Mouse (Mus musculus) kidney, embryonic 16.5 days (tissue): ENCODE data around the gene Ppp3ca. TPM values are rescaled to one million over a fixed set of nuclear protein-coding genes. Genes with fewer than 3 reads are reported as not detected.

Experiments used
- ATAC-seq: fragments of 200-750 bp; cut with Nextera tagmentation; 2 replicates; pipeline ENCODE4 v1.8.0; 2017; ENCODE audit warnings: moderate TSS enrichment; ENCODE audit not compliant: low FRiP score, low TSS enrichment
- H3K27ac ChIP-seq: fragments of 300-500 bp; sonication (generic); 2 replicates; pipeline ENCODE4 v1.5.1; 2014; ENCODE audit warnings: low read length
- H3K27me3 ChIP-seq: fragments of 300-500 bp; sonication (generic); 2 replicates; pipeline ENCODE4 v1.6.1; 2014; ENCODE audit warnings: low read length, control low read depth, mixed read lengths; ENCODE audit not compliant: insufficient read depth
- H3K36me3 ChIP-seq: fragments of 300-500 bp; sonication (generic); 2 replicates; pipeline ENCODE4 v1.6.1; 2014; ENCODE audit warnings: low read length, control low read depth, mixed read lengths; ENCODE audit not compliant: insufficient read depth
- H3K4me1 ChIP-seq: fragments of 300-500 bp; sonication (generic); 2 replicates; pipeline ENCODE4 v1.6.1; 2014; ENCODE audit warnings: low read length, control low read depth, mixed read lengths; ENCODE audit not compliant: insufficient read depth
- H3K4me2 ChIP-seq: fragments of 300-500 bp; sonication (generic); replicated peaks from 2 replicates; pipeline ENCODE4 v1.6.1; 2014; ENCODE audit warnings: low read depth, low read length
- H3K4me3 ChIP-seq: fragments of 300-500 bp; sonication (generic); 2 replicates; pipeline ENCODE4 v1.5.1; 2014; ENCODE audit warnings: mild to moderate bottlenecking, low read length
- H3K9ac ChIP-seq: fragments of 300-500 bp; sonication (generic); replicated peaks from 2 replicates; pipeline ENCODE4 v1.6.1; 2014; ENCODE audit warnings: low read length
- H3K9me3 ChIP-seq: fragments of 300-500 bp; sonication (generic); 2 replicates; pipeline ENCODE4 v1.6.1; 2016; ENCODE audit warnings: low read length, control low read depth
- WGBS: fragments of 180-500 bp; shearing (Covaris S2); extraction: QIAGEN DNeasy Blood & Tissue Kit; methylation state at CpG from one replicate; pipeline ENCODE4 v1.1.7; 2014; 5-methylcytosine and 5-hydroxymethylcytosine counted together
- polyA plus RNA-seq: library from polyadenylated mRNA; unstranded; fragments of >200 nt; fragmentation: Nextera tagmentation; extraction: Ambion mirVana; gene quantifications from 2 replicates; pipeline ENCODE4 v1.2.1, GENCODE M21; 2015

Ppp3ca gene
- polyA plus RNA-seq, 1 experiment from 2014 or later = 50.7 TPM

DNA sequence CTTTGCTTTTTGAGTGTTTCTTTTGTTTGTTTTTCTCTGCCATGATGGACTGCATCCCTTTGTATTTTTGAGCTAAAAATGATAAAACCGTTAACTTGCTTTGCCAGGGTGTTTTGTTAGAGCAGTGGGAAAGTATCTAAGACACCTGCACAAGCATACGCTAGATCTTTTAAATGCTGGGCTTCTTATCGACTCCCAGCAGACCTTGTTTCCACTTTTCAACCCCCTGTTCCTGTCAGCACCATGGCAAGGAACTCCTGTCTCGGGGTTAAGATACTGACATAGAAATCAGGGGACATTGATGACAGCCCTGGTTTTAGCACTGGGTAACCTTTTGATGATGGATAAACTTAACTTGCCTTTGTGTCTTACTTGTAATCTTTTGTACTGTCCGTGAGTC is 121.5 kb downstream of the Ppp3ca start:
- H3K27ac ChIP-seq = no peak overlapping the region

GRCm38 (mm10) chr3:136791946-136792345 is 122.0 kb downstream of the Ppp3ca start:
- Histone ChIP-seq H3K4me3 (no peak overlapping the region), H3K36me3 (no peaks in the 10 kb centered on the region), H3K27me3 (no peaks in the 10 kb centered on the region), H3K4me2 (no peak overlapping the region), H3K9ac (no peak overlapping the region), H3K27ac (no peak overlapping the region), H3K9me3 (no peaks in the 10 kb centered on the region), H3K4me1 (peaks cover 11% of the 10 kb centered on the region; the same call in 1 of the 2 replicates)
- ATAC-seq = no peak
- 95% methylated on average over 2 of the region's 2 CpGs for WGBS

More for the DNA sequence above, 121.5 kb downstream of the Ppp3ca start:
- no peak overlapping the region for H3K4me2 ChIP-seq
- H3K9me3 ChIP-seq = no peaks in the 10 kb centered on the region
- H3K9ac ChIP-seq = no peak overlapping the region
- peaks cover 11% of the 10 kb centered on the region; the same call in 1 of the 2 replicates for H3K4me1 ChIP-seq
- no peaks in the 10 kb centered on the region for H3K27me3 ChIP-seq
- WGBS = 82% methylated on average over 5 of the region's 5 CpGs
- H3K4me3 ChIP-seq = no peak overlapping the region
- ATAC-seq = no peak
- H3K36me3 ChIP-seq = no peaks in the 10 kb centered on the region

DNA sequence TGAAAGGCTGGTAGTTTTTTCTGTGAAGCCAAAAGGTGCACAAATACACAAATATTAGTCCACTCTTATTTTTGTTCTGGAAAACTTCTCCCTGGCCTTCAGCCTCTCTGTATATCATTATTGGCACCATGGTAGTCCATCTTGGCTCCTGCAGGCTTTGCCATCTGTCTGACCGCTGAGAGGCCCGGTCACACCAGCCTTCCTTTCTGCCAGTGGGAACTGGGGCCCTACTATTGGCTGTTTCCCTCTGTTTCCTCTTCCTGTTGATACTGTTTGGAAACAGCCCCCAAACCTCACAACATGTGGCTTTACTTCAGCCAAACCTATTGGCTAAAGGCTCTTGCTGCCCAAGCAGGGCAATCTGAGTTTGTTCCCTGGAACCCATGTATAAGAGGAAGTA is 123.5 kb downstream of the Ppp3ca start:
- Histone ChIP-seq H3K36me3 (peaks cover 5% of the 10 kb centered on the region; the same call in 1 of the 2 replicates), H3K4me2 (no peak overlapping the region), H3K9me3 (no peaks in the 10 kb centered on the region), H3K9ac (no peak overlapping the region), H3K4me1 (peaks cover 11% of the 10 kb centered on the region; the same call in 1 of the 2 replicates), H3K27me3 (no peaks in the 10 kb centered on the region), H3K27ac (no peak overlapping the region), H3K4me3 (no peak overlapping the region)
- ATAC-seq = no peak
- 87% methylated on average over 2 of the region's 2 CpGs for WGBS

DNA sequence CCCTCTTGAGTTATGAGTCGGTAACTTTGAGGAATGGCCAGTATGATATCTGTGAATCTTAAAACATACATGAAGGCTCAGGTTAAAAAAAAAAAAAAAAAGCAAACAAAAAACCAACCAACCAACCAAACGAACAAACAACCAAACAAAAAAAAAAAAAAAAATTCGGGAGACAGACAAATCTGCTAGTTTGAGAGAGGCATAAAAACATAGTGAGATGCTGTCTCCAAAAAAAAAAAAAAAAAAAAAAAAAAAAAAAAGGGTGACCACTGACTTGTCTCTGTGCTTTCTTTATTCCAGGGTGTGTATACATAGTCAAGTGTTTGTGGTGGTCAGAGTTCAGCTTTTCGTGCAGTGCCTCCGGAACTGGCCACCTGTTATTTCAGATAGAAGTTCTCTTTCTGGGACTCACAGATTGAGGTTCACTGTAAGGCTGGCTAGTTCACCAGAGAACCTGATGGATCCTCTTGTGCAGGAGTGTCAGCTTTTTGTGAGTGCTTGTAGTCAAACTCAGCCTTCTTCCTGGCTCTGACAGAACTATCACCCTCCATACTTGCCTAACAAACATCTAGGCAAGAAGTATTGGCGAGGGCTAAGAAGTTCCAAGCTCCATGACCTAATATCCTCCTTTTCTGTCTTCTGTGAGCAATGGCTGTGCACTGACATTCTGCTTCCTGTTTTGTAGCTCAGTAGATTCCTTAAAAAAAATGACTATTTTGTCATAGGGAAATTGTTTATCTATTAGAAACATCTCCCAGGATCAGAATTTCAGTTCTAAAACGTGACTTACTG is 124.7 kb downstream of the Ppp3ca start:
- H3K4me2 ChIP-seq = no peak overlapping the region
- no peaks in the 10 kb centered on the region for H3K27me3 ChIP-seq
- H3K27ac ChIP-seq = no peak overlapping the region
- no peak overlapping the region for H3K9ac ChIP-seq
- no peak for ATAC-seq
- H3K9me3 ChIP-seq = no peaks in the 10 kb centered on the region
- peaks cover 5% of the 10 kb centered on the region; the same call in 1 of the 2 replicates for H3K36me3 ChIP-seq
- peaks cover 5% of the 10 kb centered on the region; the same call in 1 of the 2 replicates for H3K4me1 ChIP-seq
- no peak overlapping the region for H3K4me3 ChIP-seq
- 78% methylated on average over 7 of the region's 7 CpGs for WGBS

DNA sequence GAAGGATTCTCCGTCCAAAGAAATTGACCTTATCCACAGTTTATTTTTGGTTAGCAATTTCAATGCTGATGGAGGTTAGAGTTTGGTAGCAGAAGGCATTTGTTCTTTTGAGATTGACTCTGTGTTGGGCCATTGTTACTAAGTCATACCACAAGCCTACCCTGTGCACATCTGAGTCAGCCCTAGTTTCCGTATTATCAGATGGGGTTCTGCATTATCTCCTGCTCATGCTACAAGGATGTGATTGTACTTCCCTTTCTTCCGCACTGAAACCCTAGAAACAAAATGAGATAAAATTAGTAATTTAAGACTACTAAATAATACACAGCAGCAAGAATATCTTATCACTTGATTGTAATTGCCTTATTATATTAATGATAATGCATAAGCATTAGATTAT is 129.0 kb downstream of the Ppp3ca start:
- no peak for ATAC-seq
- Histone ChIP-seq H3K36me3 (peaks cover 9% of the 10 kb centered on the region; the same call in 1 of the 2 replicates), H3K27me3 (no peaks in the 10 kb centered on the region), H3K4me1 (no peaks in the 10 kb centered on the region), H3K27ac (no peak overlapping the region), H3K9ac (no peak overlapping the region), H3K9me3 (no peaks in the 10 kb centered on the region), H3K4me2 (no peak overlapping the region), H3K4me3 (no peak overlapping the region)
- 92% methylated on average over 3 of the region's 3 CpGs for WGBS

- Histone ChIP-seq H3K9ac (no peak overlapping the region), H3K27me3 (no peaks in the 10 kb centered on the region), H3K9me3 (no peaks in the 10 kb centered on the region), H3K4me2 (no peak overlapping the region), H3K36me3 (peaks cover 9% of the 10 kb centered on the region; the same call in 1 of the 2 replicates), H3K4me3 (no peak overlapping the region), H3K4me1 (no peaks in the 10 kb centered on the region), H3K27ac (no peak overlapping the region)
- WGBS = 84% methylated on average over 4 of the region's 4 CpGs
- ATAC-seq = no peak
Measured at GRCm38 (mm10) chr3:136802595-136802994, 132.7 kb downstream of the Ppp3ca start.

- Histone ChIP-seq H3K27ac (no peak overlapping the region), H3K36me3 (0 out of 2 replicates have a peak, but pooled peaks cover 4% of the 10 kb centered on the region), H3K27me3 (no peaks in the 10 kb centered on the region), H3K4me3 (no peak overlapping the region), H3K9me3 (no peaks in the 10 kb centered on the region), H3K4me2 (no peak overlapping the region), H3K9ac (no peak overlapping the region), H3K4me1 (peaks cover 3% of the 10 kb centered on the region; the same call in 1 of the 2 replicates)
- WGBS = 85% methylated on average over 4 of the region's 4 CpGs
- no peak for ATAC-seq
Measured at GRCm38 (mm10) chr3:136805897-136806296, 136.0 kb downstream of the Ppp3ca start.

- WGBS = 59% methylated on average over 3 of the region's 3 CpGs
- Histone ChIP-seq H3K27me3 (no peaks in the 10 kb centered on the region), H3K4me3 (no peak overlapping the region), H3K27ac (no peak overlapping the region), H3K4me1 (peaks cover 10% of the 10 kb centered on the region), H3K36me3 (no peaks in the 10 kb centered on the region), H3K9me3 (no peaks in the 10 kb centered on the region), H3K4me2 (no peak overlapping the region), H3K9ac (no peak overlapping the region)
- no peak for ATAC-seq
Measured at GRCm38 (mm10) chr3:136810271-136810670, 140.3 kb downstream of the Ppp3ca start.

DNA sequence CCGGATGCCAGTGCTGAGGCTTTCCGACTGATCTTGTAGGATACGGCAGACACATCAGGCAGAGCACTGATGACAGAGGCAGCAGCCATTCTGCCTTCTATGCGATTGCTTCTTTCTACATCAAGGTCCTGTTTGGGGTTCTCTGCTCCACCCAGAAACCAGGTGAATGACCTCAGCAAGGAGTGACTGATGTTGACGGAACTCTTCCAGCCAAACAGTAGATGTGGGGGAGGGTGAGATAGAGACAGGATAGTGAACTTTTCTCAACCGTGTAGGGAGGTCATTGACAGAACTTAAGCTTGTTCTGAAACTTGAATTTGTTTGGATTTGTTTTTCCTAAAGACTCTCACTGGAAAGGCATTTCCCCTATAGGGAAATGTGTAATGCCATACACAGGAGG is 142.2 kb downstream of the Ppp3ca start:
- Histone ChIP-seq H3K4me1 (peaks cover 10% of the 10 kb centered on the region), H3K27me3 (no peaks in the 10 kb centered on the region), H3K27ac (no peak overlapping the region), H3K4me3 (no peak overlapping the region), H3K4me2 (no peak overlapping the region), H3K36me3 (no peaks in the 10 kb centered on the region), H3K9me3 (no peaks in the 10 kb centered on the region), H3K9ac (no peak overlapping the region)
- ATAC-seq = no peak
- WGBS = 63% methylated on average over 6 of the region's 6 CpGs

DNA sequence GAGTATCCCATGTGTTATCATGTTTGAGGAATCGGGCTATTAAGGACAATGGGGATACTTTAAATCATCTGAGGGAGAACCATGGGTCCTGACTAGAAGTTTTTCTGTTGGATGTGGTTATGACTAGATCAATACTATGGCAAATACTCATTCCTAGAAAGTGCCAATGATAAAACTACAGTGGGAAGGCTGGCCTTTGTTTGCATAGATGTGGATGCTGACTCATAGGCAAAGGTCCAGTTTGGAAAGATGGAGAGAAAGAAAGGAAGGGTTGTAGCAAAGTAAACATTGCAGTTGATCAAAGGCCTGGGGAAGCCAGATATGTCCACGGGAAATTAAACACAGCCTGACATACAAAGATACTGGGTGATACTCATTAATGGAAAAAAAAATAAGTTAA is 142.9 kb downstream of the Ppp3ca start:
- Histone ChIP-seq H3K9ac (no peak overlapping the region), H3K27me3 (no peaks in the 10 kb centered on the region), H3K9me3 (no peaks in the 10 kb centered on the region), H3K4me3 (no peak overlapping the region), H3K4me1 (peaks cover 10% of the 10 kb centered on the region), H3K27ac (no peak overlapping the region), H3K36me3 (no peaks in the 10 kb centered on the region), H3K4me2 (no peak overlapping the region)
- ATAC-seq = no peak
- WGBS = 71% methylated on average over 2 of the region's 2 CpGs
